Mouse (Mus musculus): ENCODE data around the gene Serpina10. TPM values are rescaled to one million over a fixed set of nuclear protein-coding genes. Genes with fewer than 3 reads are reported as not detected.
"Not testable (repeated sequence)": the region's sequence is repeated elsewhere in the genome, so short reads cannot be mapped to it uniquely, and the experiment has no call there.

Gene Serpina10
- total and polyA plus RNA-seq, 3 experiments: 0.05 TPM; not detected in 2

DNA sequence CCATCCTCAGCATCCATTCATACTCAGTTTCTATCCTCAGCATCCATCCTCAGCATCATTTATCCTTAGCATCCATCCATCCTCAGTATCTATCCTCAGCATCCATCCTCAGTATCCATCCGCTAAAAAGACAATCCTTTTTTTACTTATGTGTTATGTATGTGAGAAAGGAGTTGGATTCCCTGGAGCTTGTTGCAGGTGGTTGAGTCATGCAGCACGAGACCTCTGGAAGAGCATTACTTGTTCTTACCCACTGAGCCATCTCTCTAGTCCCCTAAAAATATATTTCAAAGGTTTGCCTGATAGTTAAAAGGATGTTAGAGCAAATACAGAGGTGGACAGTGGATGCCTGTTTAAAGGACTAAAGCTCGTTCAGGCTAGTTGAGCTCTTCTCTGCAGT is 29.4 kb downstream of the Serpina10 start:
- DNase-seq (ENCODE audit: low spot score): no peak
- no peak for ATAC-seq (ENCODE audit: extremely low read depth, insufficient number of reproducible peaks, low FRiP score, poor library complexity, severe bottlenecking)

GRCm38 (mm10) chr12:103600364-103600763 is 30.9 kb downstream of the Serpina10 start:
- TF ChIP-seq GATA2 (IDR thresholded peaks at IDR 0.05; ENCODE audit: borderline replicate concordance, low read depth, low read length): no peak
- TF ChIP-seq POLR2AphosphoS5 (IDR thresholded peaks at IDR 0.05; ENCODE audit: insufficient replicate concordance, low read depth, low read length): no peak
- TF ChIP-seq CTCF (IDR thresholded peaks at IDR 0.05; ENCODE audit: low read depth, low read length): no peak
- TF ChIP-seq TAL1 (conservative IDR thresholded peaks at IDR 0.05; ENCODE audit: low read depth, low read length): no peak
- no peak for TF ChIP-seq GATA1 (IDR thresholded peaks at IDR 0.05; ENCODE audit: borderline replicate concordance, low read length)
- ATAC-seq (ENCODE audit: extremely low read depth, insufficient number of reproducible peaks, low FRiP score, poor library complexity, severe bottlenecking): no peak
- H3K4me1 ChIP-seq (ENCODE audit: insufficient read depth, low read depth, low read length): no peaks in the 10 kb centered on the region
- H3K36me3 ChIP-seq (replicated peaks): no peaks in the 10 kb centered on the region
- H3K4me3 ChIP-seq (ENCODE audit: low read depth, low read length): no peak overlapping the region
- DNase-seq (ENCODE audit: low spot score): no peak
- H3K9me3 ChIP-seq (replicated peaks): peaks cover 31% of the 10 kb centered on the region
- no peaks in the 10 kb centered on the region for H3K27me3 ChIP-seq (ENCODE audit: insufficient read depth, low read length)

More for the DNA sequence above, 29.4 kb downstream of the Serpina10 start:
- Histone ChIP-seq H3K36me3 (replicated peaks) (no peaks in the 10 kb centered on the region), H3K27me3 (ENCODE audit: insufficient read depth, low read length) (no peaks in the 10 kb centered on the region), H3K4me1 (ENCODE audit: insufficient read depth, low read depth, low read length) (no peaks in the 10 kb centered on the region), H3K4me3 (ENCODE audit: low read depth, low read length) (no peak overlapping the region), H3K9me3 (replicated peaks) (peaks cover 31% of the 10 kb centered on the region)
- TF ChIP-seq TAL1 (conservative IDR thresholded peaks at IDR 0.05; ENCODE audit: low read depth, low read length) (no peak), GATA2 (IDR thresholded peaks at IDR 0.05; ENCODE audit: borderline replicate concordance, low read depth, low read length) (no peak), CTCF (IDR thresholded peaks at IDR 0.05; ENCODE audit: low read depth, low read length) (no peak), POLR2AphosphoS5 (IDR thresholded peaks at IDR 0.05; ENCODE audit: insufficient replicate concordance, low read depth, low read length) (no peak), GATA1 (IDR thresholded peaks at IDR 0.05; ENCODE audit: borderline replicate concordance, low read length) (no peak)

DNA sequence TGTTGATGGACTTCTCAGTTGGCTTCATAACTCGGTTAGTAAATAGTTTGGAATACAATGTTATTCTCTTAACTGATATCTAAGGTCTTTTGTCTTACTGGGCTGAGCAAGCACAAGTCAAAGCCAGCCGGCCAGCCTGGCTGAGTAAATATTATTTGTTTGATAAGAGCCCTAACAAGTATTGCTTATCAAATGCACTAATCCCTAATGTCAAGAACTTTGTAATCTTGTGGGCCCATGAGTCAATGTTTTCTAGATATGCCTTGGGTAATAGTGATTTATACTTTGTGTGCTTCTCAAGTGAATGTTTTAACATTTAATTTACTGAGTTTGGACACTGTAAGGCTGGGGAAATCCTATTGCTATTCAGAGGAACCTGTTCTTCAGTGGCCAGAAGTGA is 32.8 kb downstream of the Serpina10 start:
- peaks cover 33% of the 10 kb centered on the region for H3K9me3 ChIP-seq (replicated peaks)
- no peak for ATAC-seq (ENCODE audit: extremely low read depth, insufficient number of reproducible peaks, low FRiP score, poor library complexity, severe bottlenecking)

GRCm38 (mm10) chr12:103583771-103584170 is 47.5 kb downstream of the Serpina10 start:
- ATAC-seq (ENCODE audit: extremely low read depth, insufficient number of reproducible peaks, low FRiP score, poor library complexity, severe bottlenecking) (no peak), DNase-seq (ENCODE audit: low spot score) (no peak)
- no peaks in the 10 kb centered on the region for H3K4me1 ChIP-seq (ENCODE audit: insufficient read depth, low read depth, low read length)
- no peaks in the 10 kb centered on the region for H3K36me3 ChIP-seq (replicated peaks)
- H3K4me3 ChIP-seq (ENCODE audit: low read depth, low read length): no peak overlapping the region
- H3K9me3 ChIP-seq (replicated peaks): peaks cover 30% of the 10 kb centered on the region
- no peak for TF ChIP-seq TAL1 (conservative IDR thresholded peaks at IDR 0.05; ENCODE audit: low read depth, low read length)
- TF ChIP-seq CTCF (IDR thresholded peaks at IDR 0.05; ENCODE audit: low read depth, low read length): no peak
- TF ChIP-seq GATA1 (IDR thresholded peaks at IDR 0.05; ENCODE audit: borderline replicate concordance, low read length): no peak
- no peaks in the 10 kb centered on the region for H3K27me3 ChIP-seq (ENCODE audit: insufficient read depth, low read length)

More for the DNA sequence above, 32.8 kb downstream of the Serpina10 start:
- no peak for DNase-seq (ENCODE audit: low spot score)
- TF ChIP-seq CTCF (IDR thresholded peaks at IDR 0.05; ENCODE audit: low read depth, low read length) (no peak), GATA2 (IDR thresholded peaks at IDR 0.05; ENCODE audit: borderline replicate concordance, low read depth, low read length) (no peak), TAL1 (conservative IDR thresholded peaks at IDR 0.05; ENCODE audit: low read depth, low read length) (no peak), GATA1 (IDR thresholded peaks at IDR 0.05; ENCODE audit: borderline replicate concordance, low read length) (no peak), POLR2AphosphoS5 (IDR thresholded peaks at IDR 0.05; ENCODE audit: insufficient replicate concordance, low read depth, low read length) (no peak)
- Histone ChIP-seq H3K4me3 (ENCODE audit: low read depth, low read length) (no peak overlapping the region), H3K27me3 (ENCODE audit: insufficient read depth, low read length) (no peaks in the 10 kb centered on the region), H3K4me1 (ENCODE audit: insufficient read depth, low read depth, low read length) (no peaks in the 10 kb centered on the region), H3K36me3 (replicated peaks) (no peaks in the 10 kb centered on the region)

DNA sequence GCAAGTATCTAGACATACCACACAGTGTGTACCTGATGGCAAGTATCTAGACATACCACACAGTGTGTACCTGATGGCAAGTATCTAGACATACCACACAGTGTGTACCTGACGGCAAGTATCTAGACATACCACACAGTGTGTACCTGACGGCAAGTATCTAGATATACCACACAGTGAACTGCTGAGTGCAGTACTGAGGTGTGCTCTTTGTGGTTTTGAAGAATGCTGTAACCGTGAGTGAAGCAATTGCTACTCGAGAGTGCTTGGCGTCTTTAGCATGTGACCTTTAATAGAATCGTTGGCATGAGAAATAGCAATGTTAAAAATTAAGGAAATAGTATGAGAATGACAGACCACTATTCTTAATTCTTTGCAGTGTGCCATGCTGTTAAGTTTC is 53.1 kb downstream of the Serpina10 start:
- not testable (repeated sequence) for H3K36me3 ChIP-seq (replicated peaks); H3K27me3 ChIP-seq (ENCODE audit: insufficient read depth, low read length); H3K4me3 ChIP-seq (ENCODE audit: low read depth, low read length); DNase-seq (ENCODE audit: low spot score); H3K4me1 ChIP-seq (ENCODE audit: insufficient read depth, low read depth, low read length); ATAC-seq (ENCODE audit: extremely low read depth, insufficient number of reproducible peaks, low FRiP score, poor library complexity, severe bottlenecking)
- H3K9me3 ChIP-seq (replicated peaks): peaks cover 24% of the 10 kb centered on the region

DNA sequence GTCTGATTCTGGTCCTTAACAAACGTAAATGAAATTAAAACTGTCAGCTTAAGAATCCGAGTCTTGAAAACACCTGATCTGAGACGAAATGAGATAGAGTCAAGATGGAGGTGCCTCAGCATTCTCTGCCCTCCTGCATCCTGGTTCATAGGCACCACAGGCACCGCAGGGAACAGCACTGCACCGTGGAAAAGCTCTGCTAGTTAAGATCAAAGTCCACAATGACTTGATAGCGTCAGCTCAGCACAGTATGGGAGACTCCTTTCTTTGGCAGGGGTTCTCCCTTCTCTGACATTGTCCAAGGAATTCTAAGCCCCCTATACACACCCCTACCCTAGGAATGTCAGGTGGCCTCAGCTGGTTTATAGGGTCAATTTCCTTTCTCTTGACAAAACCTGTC is 61.6 kb downstream of the Serpina10 start:
- no peak for DNase-seq (ENCODE audit: low spot score)
- TF ChIP-seq CTCF (IDR thresholded peaks at IDR 0.05; ENCODE audit: low read depth, low read length): no peak
- TF ChIP-seq GATA1 (IDR thresholded peaks at IDR 0.05; ENCODE audit: borderline replicate concordance, low read length): no peak
- no peak for TF ChIP-seq POLR2AphosphoS5 (IDR thresholded peaks at IDR 0.05; ENCODE audit: insufficient replicate concordance, low read depth, low read length)
- no peak for TF ChIP-seq GATA2 (IDR thresholded peaks at IDR 0.05; ENCODE audit: borderline replicate concordance, low read depth, low read length)
- TF ChIP-seq TAL1 (conservative IDR thresholded peaks at IDR 0.05; ENCODE audit: low read depth, low read length): no peak
- Histone ChIP-seq H3K4me3 (ENCODE audit: low read depth, low read length) (no peak overlapping the region), H3K4me1 (ENCODE audit: insufficient read depth, low read depth, low read length) (no peaks in the 10 kb centered on the region), H3K9me3 (replicated peaks) (peaks cover 14% of the 10 kb centered on the region), H3K27me3 (ENCODE audit: insufficient read depth, low read length) (no peaks in the 10 kb centered on the region), H3K36me3 (replicated peaks) (no peaks in the 10 kb centered on the region)
- no peak for ATAC-seq (ENCODE audit: extremely low read depth, insufficient number of reproducible peaks, low FRiP score, poor library complexity, severe bottlenecking)

DNA sequence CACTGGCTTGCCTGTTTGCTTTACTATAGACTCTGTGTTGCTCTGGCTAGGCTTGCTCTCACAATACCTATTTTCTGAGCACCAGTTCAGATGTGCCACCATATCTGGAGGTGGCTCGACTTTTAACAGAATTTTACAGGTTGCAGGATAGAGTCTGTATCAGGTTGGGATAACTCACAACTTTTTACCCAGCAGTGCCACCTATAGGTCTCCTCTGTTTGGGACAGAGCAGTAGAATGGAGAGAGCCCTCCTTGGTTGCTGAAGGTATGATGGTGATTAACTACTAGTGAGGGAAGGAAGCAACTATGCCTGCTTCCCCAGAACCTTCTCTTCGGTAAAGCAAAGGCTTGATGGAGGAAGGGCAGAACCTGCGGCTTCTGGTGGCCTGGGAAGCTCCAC is 64.1 kb downstream of the Serpina10 start:
- no peaks in the 10 kb centered on the region for H3K4me1 ChIP-seq (ENCODE audit: insufficient read depth, low read depth, low read length)
- H3K27me3 ChIP-seq (ENCODE audit: insufficient read depth, low read length): no peaks in the 10 kb centered on the region
- ATAC-seq (ENCODE audit: extremely low read depth, insufficient number of reproducible peaks, low FRiP score, poor library complexity, severe bottlenecking): no peak
- no peak for DNase-seq (ENCODE audit: low spot score)
- peaks cover 16% of the 10 kb centered on the region for H3K9me3 ChIP-seq (replicated peaks)
- no peak overlapping the region for H3K4me3 ChIP-seq (ENCODE audit: low read depth, low read length)
- TF ChIP-seq GATA2 (IDR thresholded peaks at IDR 0.05; ENCODE audit: borderline replicate concordance, low read depth, low read length) (no peak), TAL1 (conservative IDR thresholded peaks at IDR 0.05; ENCODE audit: low read depth, low read length) (no peak), CTCF (IDR thresholded peaks at IDR 0.05; ENCODE audit: low read depth, low read length) (no peak), POLR2AphosphoS5 (IDR thresholded peaks at IDR 0.05; ENCODE audit: insufficient replicate concordance, low read depth, low read length) (no peak), GATA1 (IDR thresholded peaks at IDR 0.05; ENCODE audit: borderline replicate concordance, low read length) (no peak)
- H3K36me3 ChIP-seq (replicated peaks): no peaks in the 10 kb centered on the region
